ENCODE assay signal across 23 mouse cellular contexts in genomic region chr5:64133901-64134300, GRCm38 (mm10). TPM values are rescaled to one million over a fixed set of nuclear protein-coding genes. Genes with fewer than 3 reads are reported as not detected.
DNase-seq lines count a peak whose midpoint lies in the region; ATAC-seq lines count a peak whose summit lies in the region.
"Had no signal": no experiment of that assay in that cellular context is flagged by ENCODE, and none has a peak within 500 bp of the region (broad histone marks: within the 10 kb centered on the region; RNA-seq: fewer than 3 reads in every experiment).

No protein-coding gene starts in this region.

- peak; percentile 66 for DNase-seq in heart, adult 11 months
- DNase-seq in heart, postnatal 36 days: no peak
- DNase-seq in 416B (ENCODE audit: low read depth): peak; percentile 56
- peak; percentile 63 for DNase-seq in fat pad, adult 2 months (ENCODE audit: extremely low read depth, low read depth, low spot score)
- no peak for DNase-seq in left cerebral cortex, postnatal 14 days (ENCODE audit: low spot score in 2 of 2)
- DNase-seq in urinary bladder, postnatal 10 days (ENCODE audit: low spot score): no peak
- no peak for DNase-seq in adrenal gland, postnatal 10 days
- DNase-seq: adrenal gland, adult 2 months; adrenal gland, postnatal 25 days; B cell, adult 2 months; cerebellum, adult 11-12 months; cerebellum, adult 9-10 months; cerebellum, postnatal 14 days; gastrocnemius, postnatal 10 days; gastrocnemius, postnatal 36 days; heart, adult 18-20 months; heart, postnatal 10 days; heart, postnatal 4 days had no signal

- peak; percentile 81 for ATAC-seq in megakaryocyte progenitor cell, adult 5-6 weeks (replicated peaks; ENCODE audit: poor library complexity)
- ATAC-seq: forebrain, embryonic 13.5 days; forebrain, embryonic 16.5 days; hindbrain, postnatal 0 days; inflammation-experienced regulatory T-cells, adult 6 months had no signal

- intact Hi-C loops in heart, postnatal 36 days (cut with DNase I): no loop called here
- intact Hi-C loops in left cerebral cortex, postnatal 14 days (cut with DNase I): no loop called here

RNA-seq across cellular contexts. Expression of gene Tbc1d1, which starts 22.2 kb away (rescaled TPM):
- 10 to 100 TPM; 15.3 to 18.5 TPM for total RNA-seq in heart, postnatal 36 days (2021)
- total RNA-seq in megakaryocyte progenitor cell, adult 5-6 weeks (2015): 16.7 and 17.6 TPM in 2 replicates
- 31.0 and 31.7 TPM in 2 replicates for total RNA-seq in megakaryocyte progenitor cell, adult 5-6 weeks (2017)
- total RNA-seq in left cerebral cortex, postnatal 14 days (2021): 10 to 100 TPM; 17.0 to 18.4 TPM
- total RNA-seq in adrenal gland, postnatal 10 days (2021): 10 to 100 TPM; 15.8 to 16.7 TPM

RNA-seq across cellular contexts. Expression of gene Pgm2, which starts 41.2 kb away (rescaled TPM):
- total RNA-seq in heart, postnatal 36 days (2021): 1 to 10 TPM; 5.7 to 8.5 TPM
- total RNA-seq in megakaryocyte progenitor cell, adult 5-6 weeks (2015): 40.1 and 40.7 TPM in 2 replicates
- total RNA-seq in megakaryocyte progenitor cell, adult 5-6 weeks (2017): 32.9 and 35.2 TPM in 2 replicates
- 10 to 100 TPM; 10.9 to 11.3 TPM for total RNA-seq in left cerebral cortex, postnatal 14 days (2021)
- total RNA-seq in adrenal gland, postnatal 10 days (2021): 10 to 100 TPM; 19.9 to 20.7 TPM

Comparison
In these comparisons a context has a peak if more than half of its experiments do, and no peak if none do; other contexts are left out.
1. DNase-seq: peak in heart, adult 11 months (single experiment), 416B (single experiment) and fat pad, adult 2 months (single experiment); none in heart, postnatal 36 days (0 of 2), left cerebral cortex, postnatal 14 days (0 of 2), urinary bladder, postnatal 10 days (single experiment) and adrenal gland, postnatal 10 days (single experiment).